Mouse (Mus musculus): ENCODE measurements around the gene Uchl4. TPM values are rescaled to one million over a fixed set of nuclear protein-coding genes. Genes with fewer than 3 reads are reported as not detected.

Uchl4 gene
- polyA plus RNA-seq, 1 experiment, result not detected

GRCm38 (mm10) chr9:64278665-64279310 is 43.8 kb downstream of the Uchl4 start:
- TF ChIP-seq CTCF (IDR thresholded peaks at IDR 0.05; ENCODE audit: insufficient read depth, low read length), result no peak
- TF ChIP-seq POLR2A (IDR thresholded peaks at IDR 0.05; ENCODE audit: borderline replicate concordance, extremely low read depth, low read depth, low read length), result no peak
- H3K4me3 ChIP-seq (replicated peaks; ENCODE audit: extremely low read depth, low read depth, low read length), result no peak overlapping the region
- DNase-seq, result no peak
- peaks cover 7% of the 10 kb centered on the region; the same call in 1 of the 2 replicates for H3K4me1 ChIP-seq (ENCODE audit: control insufficient read depth, insufficient read depth, low read length)
- 90% methylated on average over 6 of the region's 6 CpGs for WGBS

- Histone ChIP-seq H3K4me1 (ENCODE audit: control insufficient read depth, insufficient read depth, low read length) (peaks cover 7% of the 10 kb centered on the region; the same call in 1 of the 2 replicates), H3K4me3 (replicated peaks; ENCODE audit: extremely low read depth, low read depth, low read length) (peak within 1 kb of the TSS; percentile 96)
- peak; percentile 97 for DNase-seq
- WGBS, result 1% methylated on average over 46 of the region's 46 CpGs
- TF ChIP-seq CTCF (IDR thresholded peaks at IDR 0.05; ENCODE audit: insufficient read depth, low read length) (no peak), POLR2A (IDR thresholded peaks at IDR 0.05; ENCODE audit: borderline replicate concordance, extremely low read depth, low read depth, low read length) (peak; percentile 78; the same call in 1 of the 2 replicates)
Observed at GRCm38 (mm10) chr9:64281105-64281780, 46.2 kb downstream of the Uchl4 start, which contains the start of gene Tipin. Tipin (plus strand) TSS chr9:64281581.

- Histone ChIP-seq H3K4me1 (ENCODE audit: control insufficient read depth, insufficient read depth, low read length) (peaks cover 7% of the 10 kb centered on the region; the same call in 1 of the 2 replicates), H3K4me3 (replicated peaks; ENCODE audit: extremely low read depth, low read depth, low read length) (peak overlapping the region; percentile 96)
- under 1% methylated on average over 24 of the region's 24 CpGs for WGBS
- DNase-seq, result no peak
- TF ChIP-seq CTCF (IDR thresholded peaks at IDR 0.05; ENCODE audit: insufficient read depth, low read length), result no peak
- no peak for TF ChIP-seq POLR2A (IDR thresholded peaks at IDR 0.05; ENCODE audit: borderline replicate concordance, extremely low read depth, low read depth, low read length)
Observed at GRCm38 (mm10) chr9:64281781-64282178, 46.8 kb downstream of the Uchl4 start.

GRCm38 (mm10) chr9:64282404-64282987 is 47.5 kb downstream of the Uchl4 start:
- Histone ChIP-seq H3K4me1 (ENCODE audit: control insufficient read depth, insufficient read depth, low read length) (peaks cover 7% of the 10 kb centered on the region; the same call in 1 of the 2 replicates), H3K4me3 (replicated peaks; ENCODE audit: extremely low read depth, low read depth, low read length) (no peak overlapping the region)
- WGBS, result 48% methylated on average over 5 of the region's 5 CpGs
- TF ChIP-seq CTCF (IDR thresholded peaks at IDR 0.05; ENCODE audit: insufficient read depth, low read length) (no peak), POLR2A (IDR thresholded peaks at IDR 0.05; ENCODE audit: borderline replicate concordance, extremely low read depth, low read depth, low read length) (no peak)
- DNase-seq, result no peak

Other genes starting within 250 kb of the Uchl4 start
- gene Smad6, start 213.1 kb upstream of the Uchl4 start, polyA plus RNA-seq (2012; rRNA removed), result 260 and 369 TPM in 2 replicates
- 2.9 TPM in 2 replicates for gene Lctl, start 118.1 kb upstream of the Uchl4 start, polyA plus RNA-seq (2012; rRNA removed)
- gene Zwilch, start 62.1 kb upstream of the Uchl4 start, polyA plus RNA-seq (2012; rRNA removed), result 0.43 and 0.91 TPM in 2 replicates
- gene Rpl4, start 61.8 kb upstream of the Uchl4 start, polyA plus RNA-seq (2012; rRNA removed), result 232 and 320 TPM in 2 replicates
- gene Snapc5, start 55.9 kb upstream of the Uchl4 start, polyA plus RNA-seq (2012; rRNA removed), result 7.6 and 11.9 TPM in 2 replicates
- 35.0 and 50.8 TPM in 2 replicates for gene Map2k1, start 18.4 kb downstream of the Uchl4 start, polyA plus RNA-seq (2012; rRNA removed)
- gene Tipin, start 46.4 kb downstream of the Uchl4 start, polyA plus RNA-seq (2012; rRNA removed), result 2.5 and 4.9 TPM in 2 replicates
- 8.2 and 8.9 TPM in 2 replicates for gene Dis3l, start 106.1 kb downstream of the Uchl4 start, polyA plus RNA-seq (2012; rRNA removed)
- 0.52 and 0.67 TPM in 2 replicates for gene Megf11, start 150.4 kb downstream of the Uchl4 start, polyA plus RNA-seq (2012; rRNA removed)